Mouse (Mus musculus): ENCODE measurements around the gene Mag. TPM values are rescaled to one million over a fixed set of nuclear protein-coding genes. Genes with fewer than 3 reads are reported as not detected.

The Mag gene
- polyA plus RNA-seq (2012; ENCODE audit: low replicate concordance): 2.7 and 3.1 TPM in 2 replicates

GRCm38 (mm10) chr7:30914732-30915131 lies at the start of gene Mag:
Gene Mag (minus strand): TSS chr7:30914873.

GRCm38 (mm10) chr7:30956756-30957366 lies 42.2 kb upstream of the Mag start, which contains the start of gene Usf2:
Gene Usf2 (minus strand): TSS chr7:30956803.

GRCm38 (mm10) chr7:30943909-30944635 lies 29.4 kb upstream of the Mag start, which contains the start of gene Hamp:
Gene Hamp (minus strand): TSS chr7:30944032.

GRCm38 (mm10) chr7:30924581-30924980 lies 9.9 kb upstream of the Mag start, which contains the start of gene Hamp2:
Gene Hamp2 (minus strand): TSS chr7:30924681.

GRCm38 (mm10) chr7:30880176-30880575 lies 34.5 kb downstream of the Mag start, which contains the start of gene Cd22:
Gene Cd22 (minus strand): TSS chr7:30880342.

GRCm38 (mm10) chr7:30861464-30861863 lies 53.2 kb downstream of the Mag start, which contains the start of gene Ffar1:
Gene Ffar1 (minus strand): TSS chr7:30861564.

GRCm38 (mm10) chr7:30856078-30856477 lies 58.6 kb downstream of the Mag start, which contains the start of gene Ffar3:
Gene Ffar3 (minus strand): TSS chr7:30856178.

Other genes starting within 250 kb of the Mag start
- gene Haus5, start 249.9 kb downstream of the Mag start, polyA plus RNA-seq (2012; ENCODE audit: low replicate concordance): 4.2 and 16.9 TPM in 2 replicates
- gene Pmis2, start 243.3 kb downstream of the Mag start, polyA plus RNA-seq (2012; ENCODE audit: low replicate concordance): not detected in 2 replicates
- not detected in 2 replicates for gene 2200002J24Rik, start 215.9 kb downstream of the Mag start, polyA plus RNA-seq (2012; ENCODE audit: low replicate concordance)
- gene Atp4a, start 202.7 kb downstream of the Mag start, polyA plus RNA-seq (2012; ENCODE audit: low replicate concordance): 0.21 and 0.42 TPM in 2 replicates
- gene Tmem147, start 185.3 kb downstream of the Mag start, polyA plus RNA-seq (2012; ENCODE audit: low replicate concordance): 45.8 and 81.6 TPM in 2 replicates
- gene Gapdhs, start 171.2 kb downstream of the Mag start, polyA plus RNA-seq (2012; ENCODE audit: low replicate concordance): 0.08 TPM in 1 of 2 replicates, not detected in the other
- gene Sbsn, start 163.4 kb downstream of the Mag start, polyA plus RNA-seq (2012; ENCODE audit: low replicate concordance): 0.57 and 0.62 TPM in 2 replicates
- not detected in 2 replicates for gene Dmkn, start 151.1 kb downstream of the Mag start, polyA plus RNA-seq (2012; ENCODE audit: low replicate concordance)
- not detected in 2 replicates for gene Krtdap, start 127.0 kb downstream of the Mag start, polyA plus RNA-seq (2012; ENCODE audit: low replicate concordance)
- gene Ffar2, start 91.1 kb downstream of the Mag start, polyA plus RNA-seq (2012; ENCODE audit: low replicate concordance): 14.6 and 29.3 TPM in 2 replicates
- gene Ffar3, start 58.7 kb downstream of the Mag start, polyA plus RNA-seq (2012; ENCODE audit: low replicate concordance): 0.22 and 0.35 TPM in 2 replicates
- 15.4 and 23.8 TPM in 2 replicates for gene Ffar1, start 53.3 kb downstream of the Mag start, polyA plus RNA-seq (2012; ENCODE audit: low replicate concordance)
- 64.8 and 456 TPM in 2 replicates for gene Cd22, start 34.5 kb downstream of the Mag start, polyA plus RNA-seq (2012; ENCODE audit: low replicate concordance)
- not detected in 2 replicates for gene Hamp2, start 9.8 kb upstream of the Mag start, polyA plus RNA-seq (2012; ENCODE audit: low replicate concordance)
- not detected in 2 replicates for gene Hamp, start 29.2 kb upstream of the Mag start, polyA plus RNA-seq (2012; ENCODE audit: low replicate concordance)
- gene Usf2, start 41.9 kb upstream of the Mag start, polyA plus RNA-seq (2012; ENCODE audit: low replicate concordance): 151 and 188 TPM in 2 replicates
- gene Lsr, start 58.6 kb upstream of the Mag start, polyA plus RNA-seq (2012; ENCODE audit: low replicate concordance): 4.8 and 9.2 TPM in 2 replicates
- gene Fam187b, start 58.9 kb upstream of the Mag start, polyA plus RNA-seq (2012; ENCODE audit: low replicate concordance): 0.07 and 0.18 TPM in 2 replicates
- 668 and 903 TPM in 2 replicates for gene Fxyd5, start 127.6 kb upstream of the Mag start, polyA plus RNA-seq (2012; ENCODE audit: low replicate concordance)
- 1.7 and 2.9 TPM in 2 replicates for gene Fxyd7, start 136.6 kb upstream of the Mag start, polyA plus RNA-seq (2012; ENCODE audit: low replicate concordance)
- gene Fxyd1, start 142.3 kb upstream of the Mag start, polyA plus RNA-seq (2012; ENCODE audit: low replicate concordance): 8.0 and 11.6 TPM in 2 replicates
- gene Lgi4, start 144.5 kb upstream of the Mag start, polyA plus RNA-seq (2012; ENCODE audit: low replicate concordance): 0.08 and 0.24 TPM in 2 replicates
- gene Fxyd3, start 161.8 kb upstream of the Mag start, polyA plus RNA-seq (2012; ENCODE audit: low replicate concordance): not detected in 2 replicates
- 2.6 and 9.2 TPM in 2 replicates for gene Hpn, start 200.4 kb upstream of the Mag start, polyA plus RNA-seq (2012; ENCODE audit: low replicate concordance)
- 8.6 and 26.1 TPM in 2 replicates for gene Scn1b, start 212.1 kb upstream of the Mag start, polyA plus RNA-seq (2012; ENCODE audit: low replicate concordance)
- gene Gramd1a, start 241.0 kb upstream of the Mag start, polyA plus RNA-seq (2012; ENCODE audit: low replicate concordance): 291 and 896 TPM in 2 replicates

All from hematopoietic multipotent progenitor cell, adult 10-12 weeks (in vitro differentiated cells).